Mouse (Mus musculus): Measurements from ENCODE around the gene Mindy1. TPM values are rescaled to one million over a fixed set of nuclear protein-coding genes. Genes with fewer than 3 reads are reported as not detected.
"Not testable (repeated sequence)": the region's sequence is repeated elsewhere in the genome, so short reads cannot be mapped to it uniquely, and the experiment has no call there.

Gene Mindy1
- polyA plus RNA-seq, 1 experiment, result 89.2 TPM

DNA sequence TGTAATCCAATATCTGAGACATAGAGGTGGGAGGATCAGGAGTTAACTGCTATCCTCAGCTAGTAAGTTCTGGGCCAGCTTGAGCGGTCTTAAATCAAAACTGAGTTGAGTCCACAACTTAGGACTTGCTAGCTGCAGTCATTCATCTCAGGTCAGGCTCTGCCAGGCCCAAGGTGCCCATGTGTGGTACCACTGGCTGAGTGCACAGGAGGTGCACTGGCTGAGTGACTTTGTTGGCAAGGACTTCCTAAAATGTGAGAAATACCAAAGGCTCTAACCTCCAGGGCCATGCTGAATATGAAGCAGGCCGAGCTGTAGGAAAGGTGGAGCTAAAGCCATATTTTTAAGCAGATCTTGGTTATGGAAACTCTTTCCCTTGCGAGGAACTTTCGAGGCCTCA is 56.2 kb downstream of the Mindy1 start:
- WGBS, result 93% methylated on average over 4 of the region's 4 CpGs
- Histone ChIP-seq H3K27me3 (ENCODE audit: control insufficient read depth, insufficient read depth, low read length) (no peaks in the 10 kb centered on the region), H3K4me3 (ENCODE audit: low read depth, low read length) (no peak overlapping the region), H3K36me3 (ENCODE audit: control insufficient read depth, insufficient read depth, low read length) (peaks cover 63% of the 10 kb centered on the region), H3K4me1 (ENCODE audit: control insufficient read depth, insufficient read depth, insufficient read length, low read length) (no peaks in the 10 kb centered on the region), H3K27ac (ENCODE audit: insufficient read depth, low read depth, low read length) (no peak overlapping the region)
- TF ChIP-seq CTCF (IDR thresholded peaks at IDR 0.05; ENCODE audit: extremely low read depth, insufficient read length, insufficient replicate concordance, low read depth, low read length) (no peak), POLR2A (IDR thresholded peaks at IDR 0.05; ENCODE audit: low read depth, low read length) (no peak)

DNA sequence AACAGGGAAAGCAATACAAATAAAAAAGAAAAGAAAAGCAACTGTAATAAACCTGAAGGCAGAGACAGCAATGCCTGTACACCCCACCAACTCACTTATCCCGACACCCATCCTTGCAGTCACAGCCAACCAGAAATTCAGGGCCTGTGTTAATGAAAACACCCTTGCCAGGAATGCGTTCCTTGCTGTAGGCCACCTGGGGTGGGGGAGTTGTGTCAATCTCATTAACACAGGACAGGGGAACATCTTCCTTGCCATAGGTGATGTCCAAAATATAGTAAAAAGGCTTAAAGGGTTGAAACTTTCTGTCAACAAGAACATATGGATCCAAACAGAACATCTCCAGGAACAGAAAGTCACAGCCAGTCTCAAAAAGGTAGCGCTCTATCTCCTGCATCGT is 57.1 kb downstream of the Mindy1 start:
- Histone ChIP-seq H3K4me3 (ENCODE audit: low read depth, low read length) (no peak overlapping the region), H3K27ac (ENCODE audit: insufficient read depth, low read depth, low read length) (no peak overlapping the region), H3K4me1 (ENCODE audit: control insufficient read depth, insufficient read depth, insufficient read length, low read length) (no peaks in the 10 kb centered on the region), H3K27me3 (ENCODE audit: control insufficient read depth, insufficient read depth, low read length) (no peaks in the 10 kb centered on the region), H3K36me3 (ENCODE audit: control insufficient read depth, insufficient read depth, low read length) (peaks cover 64% of the 10 kb centered on the region)
- 91% methylated on average over 4 of the region's 4 CpGs for WGBS
- TF ChIP-seq CTCF (IDR thresholded peaks at IDR 0.05; ENCODE audit: extremely low read depth, insufficient read length, insufficient replicate concordance, low read depth, low read length), result no peak
- TF ChIP-seq POLR2A (IDR thresholded peaks at IDR 0.05; ENCODE audit: low read depth, low read length), result no peak

DNA sequence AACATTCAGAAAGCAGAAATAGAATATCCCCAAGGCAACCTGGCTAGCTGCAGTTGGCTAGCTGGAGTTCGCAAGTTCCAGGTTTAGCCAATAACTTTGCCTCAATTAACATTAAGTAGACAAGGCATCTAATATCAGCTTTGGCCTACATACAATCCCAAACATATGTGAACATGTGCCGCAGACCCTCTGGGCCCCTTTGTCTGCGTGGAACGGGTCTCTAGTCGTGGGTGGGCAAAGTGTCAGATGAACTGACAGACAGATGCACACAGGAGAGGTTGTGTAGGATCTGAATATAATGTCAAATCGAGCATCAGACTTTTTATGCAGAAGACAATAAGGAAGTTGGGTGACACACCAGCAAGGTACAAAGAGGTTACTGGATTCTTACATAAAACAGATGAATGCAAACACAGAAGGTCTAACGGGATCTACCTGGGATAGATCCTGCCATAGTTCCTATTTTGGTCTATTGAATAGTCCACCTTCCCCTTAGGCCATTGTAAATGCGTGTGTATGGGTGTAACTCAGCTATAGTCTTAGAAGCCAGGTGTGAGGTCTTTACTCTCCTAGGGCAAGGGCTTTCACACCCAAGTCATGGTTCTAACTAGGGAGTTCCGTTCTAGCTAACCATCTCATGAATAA is 62.3 kb downstream of the Mindy1 start:
- not testable (repeated sequence) for H3K27ac ChIP-seq (ENCODE audit: insufficient read depth, low read depth, low read length); H3K27me3 ChIP-seq (ENCODE audit: control insufficient read depth, insufficient read depth, low read length); H3K4me3 ChIP-seq (ENCODE audit: low read depth, low read length); H3K4me1 ChIP-seq (ENCODE audit: control insufficient read depth, insufficient read depth, insufficient read length, low read length)
- 88% methylated on average over 9 of the region's 9 CpGs for WGBS
- H3K36me3 ChIP-seq (ENCODE audit: control insufficient read depth, insufficient read depth, low read length), result peaks cover 60% of the 10 kb centered on the region

Other genes with a start within 250 kb of the Mindy1 start
- 81.7 and 131 TPM in 2 replicates for gene Psmd4, start 238.7 kb upstream of the Mindy1 start, polyA plus RNA-seq (2012; rRNA removed)
- 6.7 and 14.9 TPM in 2 replicates for gene Pip5k1a, start 174.4 kb upstream of the Mindy1 start, polyA plus RNA-seq (2012; rRNA removed)
- gene Vps72, start 170.3 kb upstream of the Mindy1 start, polyA plus RNA-seq (2012; rRNA removed), result 27.4 and 63.8 TPM in 2 replicates
- 0.62 and 0.84 TPM in 2 replicates for gene Tmod4, start 156.9 kb upstream of the Mindy1 start, polyA plus RNA-seq (2012; rRNA removed)
- gene Scnm1, start 147.3 kb upstream of the Mindy1 start, polyA plus RNA-seq (2012; rRNA removed), result 15.3 and 34.3 TPM in 2 replicates
- gene Lysmd1, start 147.3 kb upstream of the Mindy1 start, polyA plus RNA-seq (2012; rRNA removed), result 1.8 and 5.0 TPM in 2 replicates
- 8.6 and 52.3 TPM in 2 replicates for gene Tnfaip8l2, start 139.0 kb upstream of the Mindy1 start, polyA plus RNA-seq (2012; rRNA removed)
- 2.1 and 4.6 TPM in 2 replicates for gene Sema6c, start 120.9 kb upstream of the Mindy1 start, polyA plus RNA-seq (2012; rRNA removed)
- 2.9 and 7.4 TPM in 2 replicates for gene Gabpb2, start 63.4 kb upstream of the Mindy1 start, polyA plus RNA-seq (2012; rRNA removed)
- gene Cdc42se1, start 52.6 kb upstream of the Mindy1 start, polyA plus RNA-seq (2012; rRNA removed), result 26.1 and 41.6 TPM in 2 replicates
- 13.1 and 14.0 TPM in 2 replicates for gene Mllt11, start 49.2 kb upstream of the Mindy1 start, polyA plus RNA-seq (2012; rRNA removed)
- gene Gm128, start 39.7 kb upstream of the Mindy1 start, polyA plus RNA-seq (2012; rRNA removed), result 0.13 and 0.18 TPM in 2 replicates
- gene Bnipl, start 30.2 kb upstream of the Mindy1 start, polyA plus RNA-seq (2012; rRNA removed), result 0.16 and 0.58 TPM in 2 replicates
- 4.4 and 11.5 TPM in 2 replicates for gene Prune1, start 731 bp downstream of the Mindy1 start, polyA plus RNA-seq (2012; rRNA removed)
- gene Anxa9, start 25.8 kb downstream of the Mindy1 start, polyA plus RNA-seq (2012; rRNA removed), result 0.52 and 0.65 TPM in 2 replicates
- gene Cers2, start 33.4 kb downstream of the Mindy1 start, polyA plus RNA-seq (2012; rRNA removed), result 51.3 and 84.0 TPM in 2 replicates
- gene Setdb1, start 75.9 kb downstream of the Mindy1 start, polyA plus RNA-seq (2012; rRNA removed), result 3.3 and 5.3 TPM in 2 replicates
- not detected in 2 replicates for gene 4930558C23Rik, start 121.5 kb downstream of the Mindy1 start, polyA plus RNA-seq (2012; rRNA removed)
- gene Arnt, start 153.0 kb downstream of the Mindy1 start, polyA plus RNA-seq (2012; rRNA removed), result 11.7 and 29.5 TPM in 2 replicates
- 0.81 and 0.85 TPM in 2 replicates for gene Ctsk, start 217.9 kb downstream of the Mindy1 start, polyA plus RNA-seq (2012; rRNA removed)
- 11.4 and 26.7 TPM in 2 replicates for gene Ctss, start 245.4 kb downstream of the Mindy1 start, polyA plus RNA-seq (2012; rRNA removed)